Mouse (Mus musculus) MEL (cell line): ENCODE results near the gene Tmem201. TPM values are rescaled to one million over a fixed set of nuclear protein-coding genes. Genes with fewer than 3 reads are reported as not detected.

Experiments
- DNase-seq: peaks from one replicate; pipeline ENCODE4 v3.0.0; 2011; ENCODE audit warnings: low read depth, low spot score
- H3K27ac ChIP-seq: 2 replicates; pipeline ENCODE4 v1.5.1; 2012; ENCODE audit warnings: low read depth, mild to moderate bottlenecking, control low read depth, low read length, moderate library complexity; ENCODE audit not compliant: control insufficient read depth
- H3K27me3 ChIP-seq, 2 experiments: fragments of 150-350 bp in 1 of 2; sonication (generic) in 1 of 2; 2 replicates each; pipeline ENCODE4 v1.6.1; 2012; ENCODE audit warnings: low read length in 2 of 2, mild to moderate bottlenecking in 2 of 2, improper control_type of control experiment in 1 of 2, moderate library complexity in 1 of 2; ENCODE audit not compliant: insufficient read depth in 2 of 2, control insufficient read depth in 1 of 2
- H3K36me3 ChIP-seq, 2 experiments: 2 replicates each; pipeline ENCODE4 v1.6.1; 2012 to 2014; ENCODE audit warnings: low read length in 2 of 2, improper control_type of control experiment in 1 of 2, inconsistent platforms in 1 of 2, mild to moderate bottlenecking in 1 of 2; ENCODE audit not compliant: insufficient read depth in 2 of 2, control insufficient read depth in 1 of 2
- H3K4me1 ChIP-seq, 2 experiments: fragments of 150-350 bp in 1 of 2; sonication (generic) in 1 of 2; 2 replicates each; pipeline ENCODE4 v1.6.1; 2012; ENCODE audit warnings: low read length in 2 of 2, improper control_type of control experiment in 1 of 2, mild to moderate bottlenecking in 1 of 2; ENCODE audit not compliant: insufficient read depth in 2 of 2, control insufficient read depth in 1 of 2
- H3K4me3 ChIP-seq, 2 experiments: fragments of 150-350 bp in 1 of 2; sonication (generic) in 1 of 2; 2 replicates each; pipeline ENCODE4 v1.5.1; 2012; ENCODE audit warnings: low read depth in 2 of 2, low read length in 2 of 2, mild to moderate bottlenecking in 2 of 2, moderate library complexity in 2 of 2, control low read depth in 1 of 2, improper control_type of control experiment in 1 of 2; ENCODE audit not compliant: control insufficient read depth in 1 of 2, insufficient read depth in 1 of 2
- H3K79me2 ChIP-seq: 2 replicates; pipeline ENCODE4 v1.6.1; 2012; ENCODE audit warnings: mild to moderate bottlenecking, low read length, moderate library complexity; ENCODE audit not compliant: control insufficient read depth, poor library complexity, insufficient read depth
- H3K9ac ChIP-seq: 2 replicates; pipeline ENCODE4 v1.6.1; 2012; ENCODE audit warnings: low read depth, mild to moderate bottlenecking, control low read depth, low read length, moderate library complexity; ENCODE audit not compliant: control insufficient read depth, poor library complexity, severe bottlenecking
- H3K9me3 ChIP-seq: fragments of 150-350 bp; sonication (generic); replicated peaks from 2 replicates; pipeline ENCODE4 v1.6.1; 2012; ENCODE audit warnings: mild to moderate bottlenecking, low read length, improper control_type of control experiment, moderate library complexity; ENCODE audit not compliant: insufficient read depth
- BHLHE40 ChIP-seq: IDR thresholded peaks from 2 replicates; pipeline ENCODE4 v1.6.1; 2012; ENCODE audit warnings: low read depth, mild to moderate bottlenecking, inconsistent platforms, low read length, improper control_type of control experiment, borderline replicate concordance
- CTCF ChIP-seq, 3 experiments: IDR thresholded peaks in 2 of 3; conservative IDR thresholded peaks in 1 of 3; 2 replicates each; pipeline ENCODE4 v1.5.1; 2011 to 2012; ENCODE audit warnings: low read length in 3 of 3, low read depth in 2 of 3, mild to moderate bottlenecking in 2 of 3, improper control_type of control experiment in 1 of 3, inconsistent platforms in 1 of 3, mixed read lengths in 1 of 3, moderate library complexity in 1 of 3; ENCODE audit not compliant: control insufficient read depth in 1 of 3, insufficient read depth in 1 of 3, poor library complexity in 1 of 3, severe bottlenecking in 1 of 3
- E2F4 ChIP-seq: IDR thresholded peaks from 2 replicates; pipeline ENCODE4 v1.6.1; 2011; ENCODE audit warnings: low read depth, low read length, improper control_type of control experiment, borderline replicate concordance
- GATA1 ChIP-seq: IDR thresholded peaks from 2 replicates; pipeline ENCODE4 v1.6.1; 2011; ENCODE audit warnings: low read depth, low read length, improper control_type of control experiment
- JUND ChIP-seq: IDR thresholded peaks from 2 replicates; pipeline ENCODE4 v1.6.1; 2011; ENCODE audit warnings: low read depth, mild to moderate bottlenecking, improper control_type of control experiment, low read length
- MAZ ChIP-seq: IDR thresholded peaks from 2 replicates; pipeline ENCODE4 v1.6.1; 2012; ENCODE audit warnings: low read depth, mild to moderate bottlenecking, inconsistent platforms, low read length, improper control_type of control experiment
- MXI1 ChIP-seq: IDR thresholded peaks from 2 replicates; pipeline ENCODE4 v1.6.1; 2011; ENCODE audit warnings: mild to moderate bottlenecking, low read depth, low read length, improper control_type of control experiment
- MYB ChIP-seq: IDR thresholded peaks from 2 replicates; pipeline ENCODE4 v1.6.1; 2011; ENCODE audit warnings: mild to moderate bottlenecking, low read depth, low read length, improper control_type of control experiment
- NELFE ChIP-seq: IDR thresholded peaks from 2 replicates; pipeline ENCODE4 v1.6.1; 2011; ENCODE audit warnings: low read depth, low read length, improper control_type of control experiment
- NRF1 ChIP-seq: IDR thresholded peaks from 2 replicates; pipeline ENCODE4 v1.6.1; 2014; ENCODE audit warnings: low read depth, mild to moderate bottlenecking, inconsistent platforms, low read length, improper control_type of control experiment, moderate library complexity; ENCODE audit not compliant: poor library complexity, insufficient read depth, severe bottlenecking
- POLR2AphosphoS5 ChIP-seq: IDR thresholded peaks from 2 replicates; pipeline ENCODE4 v1.6.1; 2012; ENCODE audit warnings: low read depth, borderline replicate concordance, mild to moderate bottlenecking, inconsistent platforms, low read length, moderate library complexity, mixed read lengths
- SMC3 ChIP-seq: IDR thresholded peaks from 2 replicates; pipeline ENCODE4 v1.6.1; 2011; ENCODE audit warnings: low read depth, low read length, improper control_type of control experiment
- TAL1 ChIP-seq: IDR thresholded peaks from 2 replicates; pipeline ENCODE4 v1.6.1; 2012; ENCODE audit warnings: mild to moderate bottlenecking, inconsistent platforms, low read length, moderate library complexity, mixed read lengths
- TBP ChIP-seq: IDR thresholded peaks from 2 replicates; pipeline ENCODE4 v1.8.0; 2011; ENCODE audit warnings: low read depth, low read length, improper control_type of control experiment
- USF1 ChIP-seq: IDR thresholded peaks from 2 replicates; pipeline ENCODE4 v1.6.1; 2014; ENCODE audit warnings: low read depth, mild to moderate bottlenecking, inconsistent platforms, low read length, improper control_type of control experiment, moderate library complexity
- ZKSCAN1 ChIP-seq: IDR thresholded peaks from 2 replicates; pipeline ENCODE4 v1.6.1; 2012; ENCODE audit warnings: low read depth, mild to moderate bottlenecking, inconsistent platforms, low read length, improper control_type of control experiment, moderate library complexity
- polyA plus RNA-seq, 2 experiments: library from polyadenylated mRNA; stranded (reverse) in 1 of 2; unstranded in 1 of 2; fragments of >175 nt in 1 of 2; fragments of >200 nt in 1 of 2; gene quantifications; 2 replicates each; pipeline versions ENCODE4 v1.2.1 to v1.2.4; 2012; ENCODE audit warnings: low replicate concordance in 2 of 2, low read depth in 1 of 2; ENCODE audit not compliant: insufficient read length in 2 of 2, insufficient read depth in 1 of 2, missing spikeins in 1 of 2
- total RNA-seq: library from RNA; depleted of rRNA; stranded (reverse); fragments of 300-350 nt; gene quantifications from 2 replicates; pipeline ENCODE4 v1.2.3, GENCODE M21; 2012

Gene Tmem201
- total and polyA plus RNA-seq, 3 experiments = 31.5 to 60.6 TPM; not detected in 1

GRCm38 (mm10) chr4:149723021-149723390, 14.8 kb downstream of the Tmem201 start:
- peaks cover 0 to 4% of the 10 kb centered on the region in 2 experiments; a peak in 1 of 4 replicates for H3K36me3 ChIP-seq
- no peaks in the 10 kb centered on the region for H3K9me3 ChIP-seq
- no peak overlapping the region for H3K27ac ChIP-seq
- H3K4me3 ChIP-seq = no peak overlapping the region
- no peak overlapping the region for H3K9ac ChIP-seq
- H3K4me1 ChIP-seq = no peaks in the 10 kb centered on the region
- H3K27me3 ChIP-seq = no peaks in the 10 kb centered on the region
- no peak for TF ChIP-seq TBP
- DNase-seq = no peak
- no peaks in the 10 kb centered on the region for H3K79me2 ChIP-seq

GRCm38 (mm10) chr4:149722104-149723020, 15.5 kb downstream of the Tmem201 start:
- H3K9me3 ChIP-seq = no peaks in the 10 kb centered on the region
- H3K27me3 ChIP-seq = no peaks in the 10 kb centered on the region
- peaks cover 0 to 4% of the 10 kb centered on the region in 2 experiments; a peak in 1 of 4 replicates for H3K36me3 ChIP-seq
- no peaks in the 10 kb centered on the region for H3K79me2 ChIP-seq
- H3K4me3 ChIP-seq = no peak overlapping the region
- TF ChIP-seq ZKSCAN1 (no peak), CTCF (IDR thresholded peaks at IDR 0.05 in 2 of 3, conservative IDR thresholded peaks at IDR 0.05 in 1 of 3; ENCODE audit: control insufficient read depth in 1 of 3, insufficient read depth in 1 of 3, low read depth in 2 of 3, low read length in 3 of 3, poor library complexity in 1 of 3, severe bottlenecking in 1 of 3) (no peak), MAZ (no peak), MYB (no peak), USF1 (no peak), TAL1 (no peak), NRF1 (no peak), E2F4 (no peak), BHLHE40 (no peak), GATA1 (no peak), NELFE (no peak), JUND (no peak), SMC3 (no peak), MXI1 (no peak), POLR2AphosphoS5 (no peak)
- no peak overlapping the region for H3K27ac ChIP-seq
- H3K4me1 ChIP-seq = no peaks in the 10 kb centered on the region
- no peak for DNase-seq
- H3K9ac ChIP-seq = no peak overlapping the region
